Mouse (Mus musculus) layer of hippocampus, adult 8-10 months (tissue): ENCODE results near the gene Flna. TPM values are rescaled to one million over a fixed set of nuclear protein-coding genes. Genes with fewer than 3 reads are reported as not detected.

Experiments used
- DNase-seq, 2 experiments: peaks; one replicate each; pipeline ENCODE4 v3.0.0; 2022; ENCODE audit warnings: low spot score in 2 of 2
- total RNA-seq, 4 experiments: library from RNA; stranded (reverse); gene quantifications; 2 replicates each; pipeline ENCODE4 v1.2.4; 2022

Gene Flna
- 100 to 1,000 TPM in 1 of 4 experiments, 10 to 100 TPM in 3; 70.1 to 101 (median 86.8) TPM for total RNA-seq

GRCm38 (mm10) chrX:74249615-74250014 lies at the start of gene Flna:
TSS of gene Flna (minus strand) at chrX:74249820.
- DNase-seq, result peak; percentile 32 to 49

GRCm38 (mm10) chrX:74298348-74298747 lies 48.7 kb upstream of the Flna start:
- no peak for DNase-seq

- peak; percentile 94 to 95 for DNase-seq
These were observed 47.2 kb upstream of the Flna start, which contains the start of gene Atp6ap1 for GRCm38 (mm10) chrX:74296538-74297448. TSS of gene Atp6ap1 (plus strand) at chrX:74297097.

GRCm38 (mm10) chrX:74293431-74293830 lies 43.8 kb upstream of the Flna start:
- DNase-seq, result no peak

- DNase-seq, result no peak
These were observed 33.4 kb upstream of the Flna start for GRCm38 (mm10) chrX:74283092-74283437.

GRCm38 (mm10) chrX:74282395-74283091 lies 32.9 kb upstream of the Flna start:
- DNase-seq, result peak; percentile 81 to 82

- peak; percentile 38 to 42 for DNase-seq
These were observed 32.2 kb upstream of the Flna start, which contains the start of the genes Taz and Dnase1l1 for GRCm38 (mm10) chrX:74281732-74282394. TSS of gene Taz (plus strand) at chrX:74281912. TSS of gene Dnase1l1 (minus strand) at chrX:74282337.

- DNase-seq, result no peak
These were observed 31.6 kb upstream of the Flna start for GRCm38 (mm10) chrX:74281041-74281731.

GRCm38 (mm10) chrX:74277916-74278315 lies 28.3 kb upstream of the Flna start:
- DNase-seq, result no peak

- DNase-seq, result no peak
These were observed 24.1 kb upstream of the Flna start for GRCm38 (mm10) chrX:74273422-74274322.

- DNase-seq, result peak in 1 of 2 experiments; percentile 16
These were observed 21.4 kb upstream of the Flna start for GRCm38 (mm10) chrX:74270902-74271551.

- DNase-seq, result peak; percentile 93 to 94
These were observed 20.7 kb upstream of the Flna start, which contains the start of gene Rpl10 for GRCm38 (mm10) chrX:74270062-74270901. TSS of gene Rpl10 (plus strand) at chrX:74270812.

GRCm38 (mm10) chrX:74269736-74270061 lies 20.1 kb upstream of the Flna start:
- DNase-seq, result no peak

GRCm38 (mm10) chrX:74257746-74258145 lies 8.1 kb upstream of the Flna start:
- DNase-seq, result no peak

- no peak for DNase-seq
These were observed 5.4 kb upstream of the Flna start for GRCm38 (mm10) chrX:74254888-74255565.

GRCm38 (mm10) chrX:74254153-74254887 lies 4.7 kb upstream of the Flna start, which contains the start of gene Emd:
TSS of gene Emd (plus strand) at chrX:74254687.
- peak; percentile 84 to 90 for DNase-seq

- DNase-seq, result peak in 1 of 2 experiments; percentile 17
These were observed 969 bp downstream of the Flna start for GRCm38 (mm10) chrX:74248651-74249050.
